Mouse (Mus musculus) heart, embryonic 12.5 days (tissue): ENCODE results near the gene Proser1. TPM values are rescaled to one million over a fixed set of nuclear protein-coding genes. Genes with fewer than 3 reads are reported as not detected.
A peak's percentile ranks its signal among the peaks of the same experiment; 100 is the strongest.

ENCODE experiments used
- ATAC-seq: fragments of 200-750 bp; cut with Nextera tagmentation; 2 replicates; pipeline ENCODE4 v1.8.0; 2017; ENCODE audit warnings: moderate TSS enrichment, moderate library complexity; ENCODE audit not compliant: insufficient number of reproducible peaks, low FRiP score
- H3K27ac ChIP-seq: fragments of 300-500 bp; sonication (generic); 2 replicates; pipeline ENCODE4 v1.5.1; 2016; ENCODE audit warnings: mild to moderate bottlenecking, moderate library complexity; ENCODE audit not compliant: poor library complexity, severe bottlenecking
- H3K27me3 ChIP-seq: fragments of 300-500 bp; sonication (generic); replicated peaks from 2 replicates; pipeline ENCODE4 v1.6.1; 2016; ENCODE audit warnings: mild to moderate bottlenecking, moderate library complexity
- H3K36me3 ChIP-seq: fragments of 300-500 bp; sonication (generic); 2 replicates; pipeline ENCODE4 v1.6.1; 2016; ENCODE audit warnings: mild to moderate bottlenecking, moderate library complexity
- H3K4me1 ChIP-seq: fragments of 300-500 bp; sonication (generic); replicated peaks from 2 replicates; pipeline ENCODE4 v1.6.1; 2016; ENCODE audit warnings: mild to moderate bottlenecking
- H3K4me2 ChIP-seq: fragments of 300-500 bp; sonication (generic); 2 replicates; pipeline ENCODE4 v1.6.1; 2016; ENCODE audit warnings: mild to moderate bottlenecking, moderate library complexity
- H3K4me3 ChIP-seq: fragments of 300-500 bp; sonication (generic); 2 replicates; pipeline ENCODE4 v1.5.1; 2016; ENCODE audit warnings: mild to moderate bottlenecking
- H3K9ac ChIP-seq: fragments of 300-500 bp; sonication (generic); 2 replicates; pipeline ENCODE4 v1.6.1; 2016; ENCODE audit warnings: mild to moderate bottlenecking, moderate library complexity
- H3K9me3 ChIP-seq: fragments of 300-500 bp; sonication (generic); replicated peaks from 2 replicates; pipeline ENCODE4 v1.6.1; 2016; ENCODE audit warnings: mild to moderate bottlenecking, moderate library complexity
- WGBS: fragments of 180-500 bp; shearing (Covaris S2); methylation state at CpG from one replicate; pipeline ENCODE4 v1.1.7; 2016; 5-methylcytosine and 5-hydroxymethylcytosine counted together
- polyA plus RNA-seq: library from polyadenylated mRNA; unstranded; fragments of >200 nt; fragmentation: Nextera tagmentation; extraction: Ambion mirVana; gene quantifications from 2 replicates; pipeline ENCODE4 v1.2.1, GENCODE M21; 2016

Proser1 gene
- polyA plus RNA-seq, 1 experiment from 2014 or later, result 15.3 TPM

DNA sequence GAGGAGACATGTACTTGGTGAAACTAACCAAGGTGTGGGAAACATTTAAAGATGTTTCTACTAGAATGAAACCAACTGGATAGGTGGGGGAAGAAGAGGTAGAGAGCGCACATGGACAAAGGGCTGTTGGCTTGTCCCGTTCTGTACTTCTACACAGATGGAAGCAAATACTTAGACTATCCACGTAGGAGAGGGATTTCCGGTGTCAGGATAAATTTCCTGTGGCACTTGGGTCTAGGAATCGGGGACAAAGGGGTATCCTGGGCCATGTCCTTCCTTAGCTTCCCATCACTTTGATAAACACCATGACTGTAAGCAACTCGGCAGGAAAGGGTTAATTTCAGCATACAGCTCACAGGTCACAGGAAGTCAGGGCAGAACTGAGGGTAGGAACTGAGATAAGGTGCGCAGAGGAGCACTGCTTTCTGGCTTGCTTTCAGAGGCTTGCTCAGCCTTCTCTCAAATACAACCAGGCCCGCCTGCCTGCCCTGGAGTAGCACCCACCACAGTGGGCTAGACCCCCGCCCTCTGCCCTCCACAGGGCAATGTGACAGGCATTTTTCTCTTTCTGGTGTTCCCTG lies 23.6 kb downstream of the Proser1 start:
- Histone ChIP-seq H3K9ac (no peak overlapping the region), H3K36me3 (peaks cover 7% of the 10 kb centered on the region), H3K9me3 (no peaks in the 10 kb centered on the region), H3K27ac (peak overlapping the region; percentile 51), H3K4me1 (peaks cover 28% of the 10 kb centered on the region), H3K27me3 (no peaks in the 10 kb centered on the region), H3K4me3 (no peak overlapping the region), H3K4me2 (peak overlapping the region; percentile 21; the same call in 1 of the 2 replicates)
- WGBS, result 31% methylated on average over 9 of the region's 9 CpGs
- ATAC-seq, result peak; percentile 79

GRCm38 (mm10) chr3:53488353-53488752 lies 24.9 kb downstream of the Proser1 start, which contains the start of gene Stoml3:
Gene Stoml3 (plus strand): TSS chr3:53488653.
- WGBS, result 74% methylated on average over 6 of the region's 6 CpGs
- Histone ChIP-seq H3K4me3 (no peak within 1 kb of the TSS), H3K4me1 (peaks cover 28% of the 10 kb centered on the region), H3K36me3 (no peaks in the 10 kb centered on the region), H3K27ac (peak within 1 kb of the TSS; percentile 51; the same call in 1 of the 2 replicates), H3K4me2 (peak within 1 kb of the TSS; percentile 21; the same call in 1 of the 2 replicates), H3K27me3 (no peaks in the 10 kb centered on the region), H3K9ac (no peak within 1 kb of the TSS), H3K9me3 (no peaks in the 10 kb centered on the region)
- no peak for ATAC-seq

GRCm38 (mm10) chr3:53498351-53498905 lies 35.0 kb downstream of the Proser1 start:
- WGBS, result 80% methylated on average over 6 of the region's 6 CpGs
- H3K27me3 ChIP-seq, result no peaks in the 10 kb centered on the region; the same call in 1 of the 2 replicates
- H3K4me2 ChIP-seq, result no peak overlapping the region
- no peak for ATAC-seq
- no peak overlapping the region for H3K27ac ChIP-seq
- no peak overlapping the region for H3K4me3 ChIP-seq
- no peaks in the 10 kb centered on the region; the same call in 1 of the 2 replicates for H3K4me1 ChIP-seq
- no peaks in the 10 kb centered on the region for H3K36me3 ChIP-seq
- no peaks in the 10 kb centered on the region for H3K9me3 ChIP-seq
- no peak overlapping the region for H3K9ac ChIP-seq

- Histone ChIP-seq H3K36me3 (no peaks in the 10 kb centered on the region), H3K27me3 (no peaks in the 10 kb centered on the region), H3K9me3 (no peaks in the 10 kb centered on the region), H3K4me2 (no peak overlapping the region), H3K4me1 (no peaks in the 10 kb centered on the region; the same call in 1 of the 2 replicates), H3K27ac (no peak overlapping the region), H3K4me3 (no peak overlapping the region), H3K9ac (no peak overlapping the region)
- ATAC-seq, result no peak
- WGBS, result 60% methylated on average over 6 of the region's 6 CpGs
Observed at GRCm38 (mm10) chr3:53502428-53502827, 39.0 kb downstream of the Proser1 start.

GRCm38 (mm10) chr3:53513096-53513495 lies 49.6 kb downstream of the Proser1 start:
- ATAC-seq, result no peak
- no peak overlapping the region for H3K4me2 ChIP-seq
- H3K27ac ChIP-seq, result no peak overlapping the region
- 45% methylated on average over 5 of the region's 5 CpGs for WGBS
- no peaks in the 10 kb centered on the region for H3K9me3 ChIP-seq
- no peaks in the 10 kb centered on the region for H3K36me3 ChIP-seq
- H3K9ac ChIP-seq, result no peak overlapping the region
- H3K27me3 ChIP-seq, result no peaks in the 10 kb centered on the region
- H3K4me1 ChIP-seq, result peaks cover 14% of the 10 kb centered on the region
- H3K4me3 ChIP-seq, result no peak overlapping the region

DNA sequence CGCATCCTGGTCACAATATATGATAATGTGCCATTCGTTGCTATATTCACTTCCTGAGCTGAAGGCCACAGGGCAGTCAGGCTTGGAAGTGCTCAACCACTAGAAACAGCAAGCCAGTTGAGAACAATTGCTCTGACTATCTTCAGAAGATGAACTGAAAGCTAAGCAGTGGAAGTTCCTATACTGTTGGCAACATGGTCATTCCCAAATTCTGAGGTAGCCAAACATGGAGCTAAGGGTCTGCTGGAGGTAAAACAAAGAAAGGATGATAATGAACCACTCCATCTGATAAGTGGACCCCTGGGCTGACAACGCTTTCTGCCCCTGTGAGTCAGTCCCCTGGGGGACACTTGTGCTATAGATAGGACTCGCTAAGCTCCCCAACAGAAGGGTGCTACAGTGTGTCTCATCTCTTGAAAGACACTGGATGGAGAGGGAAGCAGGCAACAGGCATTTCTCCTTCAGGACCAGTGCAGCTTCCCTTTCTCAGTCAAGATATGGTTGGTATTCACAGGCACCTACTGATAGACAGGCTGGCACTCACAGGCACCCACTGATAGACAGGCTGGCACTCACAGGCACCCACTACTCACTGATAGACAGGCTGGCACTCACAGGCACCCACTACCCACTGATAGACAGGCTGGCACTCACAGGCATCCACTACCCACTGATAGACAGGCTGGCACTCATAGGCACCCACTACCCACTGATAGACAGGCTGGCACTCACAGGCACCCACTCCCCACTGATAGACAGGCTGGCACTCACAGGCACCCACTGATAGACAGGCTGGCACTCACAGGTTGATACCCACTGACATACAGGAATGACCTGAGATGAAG lies 51.0 kb downstream of the Proser1 start:
- no peak for ATAC-seq
- Histone ChIP-seq H3K27ac (no peak overlapping the region), H3K9ac (no peak overlapping the region), H3K4me2 (no peak overlapping the region), H3K36me3 (peaks cover 5% of the 10 kb centered on the region; the same call in 1 of the 2 replicates), H3K9me3 (no peaks in the 10 kb centered on the region), H3K4me3 (no peak overlapping the region), H3K4me1 (peaks cover 14% of the 10 kb centered on the region), H3K27me3 (no peaks in the 10 kb centered on the region)
- 59% methylated on average over 4 of the region's 4 CpGs for WGBS

DNA sequence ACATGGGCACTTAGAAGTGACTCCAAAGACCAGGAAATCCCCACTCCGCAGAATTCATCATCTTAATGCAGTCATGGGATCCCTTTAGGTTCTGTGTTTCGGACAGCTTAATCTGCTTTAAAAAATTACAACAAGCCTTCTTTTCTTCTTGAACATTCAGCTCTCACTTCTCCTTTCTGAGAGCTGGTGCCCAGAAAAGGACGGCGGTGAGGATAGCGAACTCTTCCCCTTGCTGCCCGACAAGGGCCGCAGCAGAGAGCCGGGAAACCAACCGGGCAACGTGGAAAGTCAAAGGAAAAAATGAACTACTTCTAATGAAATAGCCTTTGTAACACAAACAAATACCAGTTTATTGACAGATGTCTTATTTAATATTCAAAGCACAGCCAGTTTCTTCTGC lies 59.3 kb downstream of the Proser1 start:
- no peak for ATAC-seq
- H3K4me2 ChIP-seq, result no peak overlapping the region
- H3K36me3 ChIP-seq, result peaks cover 7% of the 10 kb centered on the region; the same call in 1 of the 2 replicates
- H3K4me1 ChIP-seq, result no peaks in the 10 kb centered on the region
- no peak overlapping the region for H3K27ac ChIP-seq
- no peak overlapping the region for H3K4me3 ChIP-seq
- H3K27me3 ChIP-seq, result no peaks in the 10 kb centered on the region
- WGBS, result 89% methylated on average over 10 of the region's 10 CpGs
- H3K9me3 ChIP-seq, result no peaks in the 10 kb centered on the region
- H3K9ac ChIP-seq, result no peak overlapping the region

DNA sequence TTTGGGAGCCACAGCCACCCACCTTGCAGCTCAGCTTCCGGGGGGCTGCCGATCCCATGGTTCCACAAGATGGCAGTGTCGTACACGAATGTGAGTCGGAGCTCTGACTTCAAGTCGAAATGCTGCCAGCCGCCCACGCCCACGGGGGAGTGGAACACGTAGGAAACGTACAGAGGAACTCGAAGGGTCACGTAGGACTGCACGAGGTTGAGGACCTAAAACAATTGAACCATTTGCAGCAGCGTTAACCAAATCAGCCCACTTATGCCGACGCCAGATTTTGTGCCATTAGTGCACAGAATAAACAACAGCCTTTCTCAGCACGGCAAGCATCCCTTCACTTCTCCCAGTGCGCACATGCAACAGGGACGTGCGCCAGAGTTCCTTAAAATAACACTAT lies 62.3 kb downstream of the Proser1 start:
- Histone ChIP-seq H3K4me3 (peak overlapping the region; percentile 43), H3K4me2 (peak overlapping the region; percentile 73), H3K27ac (no peak overlapping the region), H3K27me3 (no peaks in the 10 kb centered on the region), H3K4me1 (no peaks in the 10 kb centered on the region), H3K9me3 (no peaks in the 10 kb centered on the region), H3K36me3 (no peaks in the 10 kb centered on the region), H3K9ac (peak overlapping the region; percentile 51)
- no peak for ATAC-seq
- WGBS, result 7% methylated on average over 21 of the region's 21 CpGs

- ATAC-seq, result no peak
- Histone ChIP-seq H3K27me3 (no peaks in the 10 kb centered on the region), H3K36me3 (no peaks in the 10 kb centered on the region), H3K4me3 (no peak overlapping the region), H3K9ac (no peak overlapping the region), H3K9me3 (no peaks in the 10 kb centered on the region), H3K4me1 (no peaks in the 10 kb centered on the region), H3K27ac (no peak overlapping the region), H3K4me2 (no peak overlapping the region)
- WGBS, result 82% methylated on average over 6 of the region's 6 CpGs
Observed at GRCm38 (mm10) chr3:53530305-53530704, 66.8 kb downstream of the Proser1 start.
